Mouse (Mus musculus): ENCODE results near the gene Gm14085. TPM values are rescaled to one million over a fixed set of nuclear protein-coding genes. Genes with fewer than 3 reads are reported as not detected.
A peak's percentile ranks its signal among the peaks of the same experiment; 100 is the strongest.

The Gm14085 gene
- total RNA-seq, 2 experiments from 2014 or later: 0.09 TPM; not detected in 1

DNA sequence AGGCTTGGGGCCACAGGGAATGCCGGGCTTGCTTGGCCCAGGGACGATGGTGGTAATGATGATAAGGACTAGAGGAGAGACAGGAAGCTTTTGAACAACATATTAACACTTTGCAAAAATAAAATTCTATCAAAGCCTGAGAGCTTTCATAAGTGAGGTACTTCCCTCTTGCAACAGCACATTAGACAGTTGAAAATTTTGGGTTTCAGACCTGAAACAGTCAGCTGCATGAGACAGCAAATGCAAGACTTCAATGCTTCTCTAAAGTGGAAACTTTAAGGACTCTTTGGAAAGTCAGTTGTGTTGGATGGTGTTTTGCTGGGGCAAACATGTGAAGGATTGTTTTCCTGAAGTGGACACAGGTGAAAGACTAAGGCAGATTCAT lies 48.1 kb downstream of the Gm14085 start:
- DNase-seq (ENCODE audit: low spot score in 2 of 2): no peak
- intact Hi-C loops (cut with DNase I): no loop called here

- intact Hi-C loops (cut with DNase I): no loop called here
- peak; percentile 38 to 55 for DNase-seq (ENCODE audit: low spot score in 2 of 2)
Observed at GRCm38 (mm10) chr2:122533378-122533777, 48.6 kb downstream of the Gm14085 start.

DNA sequence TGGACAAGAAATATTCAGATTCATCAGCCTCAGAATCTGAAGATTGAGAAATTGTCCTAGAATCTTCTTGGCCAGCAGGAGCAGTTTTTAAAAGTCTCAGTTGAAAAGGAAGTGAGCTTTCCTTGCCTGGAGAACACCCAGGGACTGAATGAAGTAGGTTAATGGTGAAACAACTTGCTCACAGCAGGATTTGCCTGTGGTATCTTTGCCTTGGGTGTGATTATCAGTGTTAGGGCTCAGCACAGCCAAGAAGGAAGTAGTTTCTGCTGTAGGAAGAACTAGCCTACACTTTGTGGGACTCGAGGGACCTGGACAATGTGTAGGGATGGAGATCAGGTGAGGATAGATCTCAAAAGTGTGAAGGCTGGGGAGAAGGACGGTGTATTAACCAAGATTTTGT lies 49.9 kb downstream of the Gm14085 start:
- intact Hi-C loops (cut with DNase I): no loop called here
- no peak for DNase-seq (ENCODE audit: low spot score in 2 of 2)

GRCm38 (mm10) chr2:122558317-122558716 lies 73.6 kb downstream of the Gm14085 start:
- peak; percentile 32 to 57 for DNase-seq (ENCODE audit: low spot score in 2 of 2)
- intact Hi-C loops (cut with DNase I): loop anchor here (1.0 to 5.0 kb wide), 2 partner anchors 177 to 366 kb away; no protein-coding TSS in a partner anchor

- intact Hi-C loops (cut with DNase I): no loop called here
- no peak for DNase-seq (ENCODE audit: low spot score in 2 of 2)
Observed at GRCm38 (mm10) chr2:122561221-122561620, 76.5 kb downstream of the Gm14085 start.

DNA sequence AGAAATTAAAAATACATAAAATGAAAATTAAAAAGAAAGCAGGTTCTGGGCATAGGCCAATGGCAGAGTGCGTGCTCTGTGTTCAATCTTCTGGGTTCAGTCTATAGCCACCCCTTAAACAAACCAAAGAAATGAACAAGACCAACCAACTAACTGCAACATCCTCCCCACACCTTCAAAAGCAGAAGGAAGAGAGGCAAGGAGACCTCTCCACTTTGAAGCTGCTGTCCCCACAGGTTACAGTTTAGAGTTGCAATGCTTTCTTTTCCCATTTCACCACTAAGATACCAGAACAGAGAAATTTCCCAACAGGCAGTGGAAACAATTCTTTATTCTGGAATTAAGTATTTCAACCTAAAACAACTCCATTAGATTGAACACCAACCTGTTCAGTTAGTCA lies 77.5 kb downstream of the Gm14085 start:
- intact Hi-C loops (cut with DNase I): no loop called here
- DNase-seq (ENCODE audit: low spot score in 2 of 2): no peak

DNA sequence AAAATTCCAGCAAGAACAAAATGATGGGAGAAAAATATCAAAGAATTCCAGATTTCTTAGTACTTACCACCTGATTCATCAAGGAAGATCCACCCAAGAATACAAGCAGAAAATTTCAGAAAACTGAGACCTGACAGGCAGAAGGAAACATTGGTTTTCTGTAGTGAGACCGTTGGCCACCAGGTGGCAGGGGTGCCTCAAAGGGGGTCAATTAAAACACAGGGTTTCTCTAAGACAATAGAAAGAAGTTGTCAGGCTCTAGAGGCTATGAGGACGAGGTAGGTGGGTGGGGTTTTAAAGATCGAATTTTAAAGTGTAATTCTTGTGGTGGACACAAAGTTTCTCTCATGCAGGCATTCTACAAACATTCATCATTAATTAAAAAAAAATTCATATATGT lies 84.7 kb downstream of the Gm14085 start:
- intact Hi-C loops (cut with DNase I): loop anchor here (1.0 kb wide), 1 partner anchor 60 kb away; no protein-coding TSS in a partner anchor
- DNase-seq (ENCODE audit: low spot score in 2 of 2): peak in 1 of 2 experiments; percentile 56

GRCm38 (mm10) chr2:122570430-122570829 lies 85.7 kb downstream of the Gm14085 start:
- intact Hi-C loops (cut with DNase I): loop anchor here (5.0 kb wide), 1 partner anchor 187 kb away; no protein-coding TSS in a partner anchor
- no peak for DNase-seq (ENCODE audit: low spot score in 2 of 2)

- intact Hi-C loops (cut with DNase I): loop anchor here (5.0 kb wide), 1 partner anchor 186 kb away; no protein-coding TSS in a partner anchor
- peak in 1 of 2 experiments; percentile 24 for DNase-seq (ENCODE audit: low spot score in 2 of 2)
Observed at GRCm38 (mm10) chr2:122571326-122571725, 86.6 kb downstream of the Gm14085 start.

GRCm38 (mm10) chr2:122572438-122572837 lies 87.7 kb downstream of the Gm14085 start:
- intact Hi-C loops (cut with DNase I): loop anchor here (5.0 kb wide), 1 partner anchor 185 kb away; no protein-coding TSS in a partner anchor
- DNase-seq (ENCODE audit: low spot score in 2 of 2): no peak

- intact Hi-C loops (cut with DNase I): no loop called here
- no peak for DNase-seq (ENCODE audit: low spot score in 2 of 2)
Observed at GRCm38 (mm10) chr2:122575470-122575869, 90.7 kb downstream of the Gm14085 start.

DNA sequence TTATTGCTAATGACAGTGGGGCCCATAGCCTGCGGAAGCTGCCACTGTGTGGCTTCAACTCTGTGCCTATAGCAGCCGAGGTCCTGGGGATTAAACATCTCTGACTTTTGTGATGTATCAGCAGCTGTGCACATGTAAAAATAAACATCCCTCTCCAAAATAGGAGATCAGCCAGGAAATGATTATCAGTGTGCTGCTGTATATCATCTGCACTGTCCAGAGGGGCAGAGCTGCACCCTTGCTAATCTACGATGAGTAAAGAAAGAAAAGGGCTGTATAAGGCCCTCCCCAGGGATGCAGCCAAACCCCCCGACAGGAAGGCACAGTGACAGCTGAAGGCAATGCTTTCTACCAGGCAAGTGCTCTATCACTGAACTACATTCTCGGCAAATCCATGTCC lies 91.6 kb downstream of the Gm14085 start:
- DNase-seq (ENCODE audit: low spot score in 2 of 2): no peak
- intact Hi-C loops (cut with DNase I): no loop called here

DNA sequence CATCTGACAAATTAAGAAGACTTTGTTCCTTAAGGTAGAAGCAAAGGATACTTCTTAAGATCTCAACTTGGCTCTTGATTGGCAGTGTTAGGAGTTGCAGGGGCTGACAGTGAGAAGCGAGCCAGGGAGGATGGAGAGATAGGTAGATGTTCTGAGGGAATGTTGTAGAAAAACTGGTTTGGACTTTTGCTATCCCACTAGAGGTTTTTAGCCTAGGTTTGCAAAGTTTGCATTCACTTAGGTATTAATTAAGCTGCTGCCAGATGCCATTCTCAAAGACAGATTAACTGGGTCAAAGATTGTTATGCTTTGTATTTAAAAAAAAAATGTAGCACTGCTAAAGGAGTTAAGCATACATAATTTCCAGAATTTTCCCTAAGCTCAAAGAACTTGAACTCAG lies 92.6 kb downstream of the Gm14085 start:
- DNase-seq (ENCODE audit: low spot score in 2 of 2): no peak
- intact Hi-C loops (cut with DNase I): no loop called here

Other genes starting within 250 kb of the Gm14085 start
- gene Duox2, start 186.5 kb upstream of the Gm14085 start, total RNA-seq (2021): under 1 TPM in 1 of 2 experiments, not detected in 1; 0.07 TPM
- gene Duoxa2, start 186.0 kb upstream of the Gm14085 start, total RNA-seq (2021): not detected
- not detected for gene Duoxa1, start 171.2 kb upstream of the Gm14085 start, total RNA-seq (2021)
- gene Duox1, start 169.3 kb upstream of the Gm14085 start, total RNA-seq (2021): under 1 TPM in 1 of 2 experiments, not detected in 1; 0.07 TPM
- 10 to 100 TPM; 64.9 to 72.2 TPM for gene Shf, start 115.8 kb upstream of the Gm14085 start, total RNA-seq (2021)
- gene Slc28a2, start 58.5 kb upstream of the Gm14085 start, total RNA-seq (2021): not detected
- 10 to 100 TPM; 53.7 to 55.2 TPM for gene Gatm, start 126.4 kb downstream of the Gm14085 start, total RNA-seq (2021)
- gene AA467197, start 152.0 kb downstream of the Gm14085 start, total RNA-seq (2021): not detected
- gene Slc30a4, start 217.7 kb downstream of the Gm14085 start, total RNA-seq (2021): 10 to 100 TPM; 45.9 to 48.6 TPM